Mouse (Mus musculus): ENCODE results near the gene Kiss1r.
"Not testable (repeated sequence)": the region's sequence is repeated elsewhere in the genome, so short reads cannot be mapped to it uniquely, and the experiment has no call there.

Kiss1r gene

DNA sequence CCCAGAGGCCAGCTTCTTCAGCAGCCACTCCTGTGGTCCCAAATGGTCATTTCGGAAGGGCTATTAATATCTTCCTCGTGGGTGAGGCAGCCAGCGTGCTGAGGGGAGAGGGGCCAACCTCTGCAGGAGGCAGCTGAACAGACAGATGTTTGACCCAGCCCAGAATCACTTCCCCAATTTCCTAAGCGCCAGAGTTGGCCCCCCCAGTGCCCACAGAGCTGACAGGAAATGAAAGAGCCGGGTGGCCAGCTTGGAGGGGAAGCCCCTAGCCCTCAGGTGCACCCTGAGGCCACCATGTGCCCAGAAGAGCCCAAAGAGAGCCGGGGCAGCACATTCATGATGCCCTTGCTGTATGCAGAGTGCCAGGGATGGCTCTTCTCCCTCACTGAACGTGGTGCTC is 24.0 kb downstream of the Kiss1r start:
- DNase-seq (ENCODE audit: low read depth, low spot score): no peak

- no peak for DNase-seq (ENCODE audit: low read depth, low spot score)
Observed at GRCm38 (mm10) chr10:79942988-79943387, 26.2 kb downstream of the Kiss1r start.

- DNase-seq (ENCODE audit: low read depth, low spot score): no peak
Observed at GRCm38 (mm10) chr10:79943471-79943901, 26.7 kb downstream of the Kiss1r start.

DNA sequence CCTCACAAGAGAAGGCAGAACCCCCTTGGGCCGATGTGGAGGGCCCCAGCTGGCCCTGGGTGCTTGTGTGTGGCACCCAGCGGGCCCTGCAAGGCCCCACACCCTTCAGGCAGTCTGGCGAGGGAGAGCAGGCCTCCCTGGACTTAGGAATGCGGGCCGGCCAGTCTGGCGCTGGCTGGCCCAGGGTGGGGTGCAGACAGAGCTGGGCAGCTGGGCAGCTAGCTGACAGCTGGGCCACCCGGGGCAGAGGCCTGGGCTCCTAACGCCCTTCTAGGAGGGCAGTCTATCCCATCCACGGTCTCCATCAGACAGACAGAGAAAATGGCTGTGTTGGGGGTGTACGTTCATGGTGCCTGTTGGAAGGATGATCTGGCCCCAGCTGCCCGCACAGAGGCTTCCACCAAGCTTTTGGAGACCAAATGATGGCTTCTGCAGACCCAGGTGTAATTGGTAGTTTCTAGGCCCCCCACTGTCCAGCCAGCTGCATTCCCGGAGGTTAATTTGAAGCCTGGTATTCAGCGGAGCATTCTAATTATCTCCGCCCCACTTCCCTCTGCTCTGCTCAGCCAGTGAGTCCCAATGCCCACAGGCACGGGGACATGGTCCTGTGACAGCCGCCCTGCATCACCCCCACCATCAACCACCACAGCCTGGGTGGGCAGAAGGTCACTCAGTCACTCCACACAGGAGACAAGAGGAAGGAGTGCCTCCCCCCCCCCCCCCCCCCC is 28.9 kb downstream of the Kiss1r start:
- DNase-seq (ENCODE audit: low read depth, low spot score): no peak

- no peak for DNase-seq (ENCODE audit: low read depth, low spot score)
Observed at GRCm38 (mm10) chr10:79946752-79947322, 30.1 kb downstream of the Kiss1r start.

DNA sequence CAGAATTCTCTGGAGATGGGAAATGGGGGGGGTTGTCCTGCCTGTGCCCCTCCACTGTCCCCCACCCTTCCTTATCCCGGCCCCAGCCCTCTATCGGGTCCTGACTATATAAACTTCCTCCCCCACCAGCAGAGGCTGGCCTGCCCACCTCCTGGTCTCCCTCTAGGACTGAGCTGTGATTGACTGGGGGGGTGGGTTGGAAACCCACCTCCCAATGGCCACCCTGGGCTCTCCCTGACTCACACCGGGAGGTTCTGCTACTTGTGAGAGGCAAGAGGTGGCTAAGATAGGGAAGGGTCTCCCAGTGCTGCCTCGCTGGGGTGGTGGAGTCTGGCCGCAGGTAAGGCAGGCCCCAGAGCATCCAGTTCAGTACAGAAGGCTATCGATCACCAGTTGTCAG is 30.7 kb downstream of the Kiss1r start:
- no peak for DNase-seq (ENCODE audit: low read depth, low spot score)

- no peak for DNase-seq (ENCODE audit: low read depth, low spot score)
Observed at GRCm38 (mm10) chr10:79949873-79950272, 33.1 kb downstream of the Kiss1r start.

- DNase-seq (ENCODE audit: low read depth, low spot score): no peak
Observed at GRCm38 (mm10) chr10:79950661-79951060, 33.9 kb downstream of the Kiss1r start.

DNA sequence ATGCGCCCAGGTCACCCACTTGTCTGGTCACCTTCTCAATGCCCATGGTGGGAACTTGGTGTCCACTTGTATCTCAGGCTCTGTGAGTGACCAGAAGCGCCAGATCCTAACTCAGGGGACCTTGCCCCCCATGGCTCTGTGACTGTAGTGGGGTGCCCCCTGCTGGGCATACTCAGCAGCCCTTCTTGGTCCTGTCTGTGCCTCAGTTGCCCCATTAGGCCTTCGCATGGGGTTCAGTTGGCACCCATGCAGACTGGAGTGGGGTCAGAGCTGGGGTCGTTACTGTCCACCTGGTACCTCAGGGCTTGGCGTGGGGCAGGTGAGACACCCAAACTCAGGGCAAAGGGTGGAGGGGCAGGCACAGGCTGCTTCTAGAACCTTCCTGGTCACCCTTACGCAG is 37.2 kb downstream of the Kiss1r start:
- no peak for DNase-seq (ENCODE audit: low read depth, low spot score)

GRCm38 (mm10) chr10:79955691-79956090 is 38.9 kb downstream of the Kiss1r start:
- DNase-seq (ENCODE audit: low read depth, low spot score): no peak

- DNase-seq (ENCODE audit: low read depth, low spot score): no peak
Observed at GRCm38 (mm10) chr10:79956643-79957154, 39.9 kb downstream of the Kiss1r start.

DNA sequence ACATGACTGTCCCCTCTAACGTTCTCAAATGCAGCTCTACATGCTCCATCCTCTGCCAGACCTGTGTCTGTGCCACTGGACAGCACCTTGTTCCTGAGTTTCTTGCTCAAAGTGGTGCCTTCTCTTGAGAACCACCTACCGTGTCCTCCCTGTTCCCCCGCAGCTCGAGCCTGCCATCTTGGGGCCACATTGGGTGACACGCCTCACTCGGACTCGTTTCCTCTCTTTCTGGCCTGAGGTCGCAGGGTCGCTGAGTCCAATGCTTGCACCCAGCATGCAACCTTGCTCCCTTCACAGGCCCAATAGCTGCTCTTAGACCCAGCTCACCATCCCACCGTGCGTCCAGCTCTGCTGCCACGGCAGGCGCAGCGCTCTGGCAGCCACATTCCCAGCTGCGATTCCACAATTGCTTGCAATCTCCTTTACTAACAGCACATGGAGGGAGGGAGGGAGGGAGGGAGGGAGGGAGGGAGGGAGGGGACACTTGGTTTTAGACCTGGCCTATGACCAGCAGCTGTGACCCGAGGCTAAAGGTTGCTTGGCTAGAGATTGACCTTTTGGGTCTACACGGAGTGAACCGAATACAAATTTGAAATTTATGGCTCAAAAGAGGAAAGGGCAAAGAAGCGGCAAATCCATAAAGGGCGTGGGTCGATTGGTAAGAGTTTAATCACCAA is 41.5 kb downstream of the Kiss1r start:
- peak; percentile 37 for DNase-seq (ENCODE audit: low read depth, low spot score)

GRCm38 (mm10) chr10:79959412-79959811 is 42.6 kb downstream of the Kiss1r start:
- not testable (repeated sequence) for DNase-seq (ENCODE audit: low read depth, low spot score)

DNA sequence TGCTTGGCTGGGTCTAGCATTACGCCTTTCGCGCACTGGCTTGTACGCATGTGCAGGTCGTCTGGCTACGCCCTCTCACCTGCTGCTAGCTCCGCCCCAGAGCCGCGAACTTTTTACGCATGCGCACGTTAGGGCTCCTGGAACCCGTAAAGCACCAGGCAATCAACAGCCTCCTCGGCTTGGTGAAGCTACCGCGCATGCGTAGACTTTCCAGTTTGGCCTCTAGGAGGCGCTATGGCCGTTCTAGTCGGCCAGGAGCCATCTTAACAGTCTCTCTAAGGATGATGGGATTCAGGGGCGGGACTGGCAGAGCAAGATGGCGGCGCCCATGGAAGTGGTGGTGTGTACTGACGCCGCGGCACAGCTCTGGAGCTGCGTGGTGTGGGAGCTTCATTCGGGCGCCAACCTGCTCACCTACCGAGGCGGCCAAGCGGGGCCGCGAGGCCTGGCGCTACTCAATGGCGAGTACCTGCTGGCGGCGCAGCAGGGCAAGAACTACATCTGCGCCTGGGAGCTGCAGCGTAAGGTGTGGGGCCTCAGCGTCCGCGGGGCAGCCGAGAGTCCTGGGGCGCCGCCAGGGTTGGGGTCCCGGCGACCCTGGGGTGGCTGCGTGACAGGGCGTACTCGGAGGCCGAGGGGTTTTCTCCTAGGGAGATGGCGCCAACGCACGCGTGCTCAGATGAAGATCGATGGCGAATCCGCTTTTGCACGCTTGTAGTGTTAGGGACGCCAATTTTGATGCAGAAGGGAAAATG is 43.3 kb downstream of the Kiss1r start, which contains the start of gene Wdr18:
TSS of gene Wdr18 (plus strand) at position 306 of the 755 bp plus-strand sequence.
- DNase-seq (ENCODE audit: low read depth, low spot score): peak; percentile 100

DNA sequence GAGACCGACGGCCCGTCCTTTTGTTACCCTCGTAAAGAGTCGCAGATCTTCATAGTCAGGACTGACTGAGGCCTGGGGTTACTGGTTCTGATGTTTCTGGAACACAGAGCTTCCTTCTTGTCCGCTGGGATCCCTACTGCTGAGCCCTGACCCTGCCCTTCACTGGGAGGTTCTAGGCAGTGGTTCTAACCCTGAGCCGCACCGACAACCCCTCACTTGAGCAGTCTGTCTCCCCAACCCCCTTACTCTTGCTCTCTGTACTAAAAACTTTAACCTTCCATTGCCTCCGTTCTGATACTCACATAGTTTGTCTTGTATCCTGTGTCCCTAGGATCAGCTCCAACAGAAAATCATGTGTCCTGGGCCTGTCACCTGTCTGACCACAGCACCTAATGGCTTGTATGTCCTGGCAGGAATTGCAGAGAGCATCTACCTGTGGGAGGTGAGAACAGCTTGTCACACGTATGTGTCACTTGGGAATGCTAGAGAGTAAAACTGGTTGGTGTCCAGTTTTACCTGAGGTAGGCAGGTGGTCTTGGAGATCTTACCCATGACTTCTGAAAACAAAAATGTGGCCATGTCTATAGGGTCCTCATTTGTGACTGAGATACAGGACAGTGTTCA is 44.0 kb downstream of the Kiss1r start:
- no peak for DNase-seq (ENCODE audit: low read depth, low spot score)

DNA sequence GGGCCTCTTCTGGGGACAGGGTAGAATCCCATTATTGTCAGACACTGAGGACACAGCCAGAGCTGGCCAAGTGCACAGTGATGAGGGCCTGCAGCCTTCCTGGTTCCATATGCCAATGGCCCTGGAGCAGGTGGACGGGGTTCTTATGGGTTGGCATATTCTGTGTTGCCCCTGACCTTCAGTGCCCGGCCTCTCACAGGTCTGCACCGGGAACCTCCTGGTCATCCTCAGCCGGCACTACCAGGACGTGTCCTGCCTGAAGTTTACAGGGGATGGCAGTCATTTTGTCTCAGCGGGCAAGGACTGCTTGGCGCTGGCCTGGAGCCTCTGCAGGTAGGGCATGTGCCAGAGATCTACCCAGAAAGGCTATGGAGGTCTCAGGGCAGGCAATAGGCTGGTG is 48.0 kb downstream of the Kiss1r start:
- DNase-seq (ENCODE audit: low read depth, low spot score): no peak

GRCm38 (mm10) chr10:79965325-79965724 is 48.6 kb downstream of the Kiss1r start:
- DNase-seq (ENCODE audit: low read depth, low spot score): no peak

GRCm38 (mm10) chr10:79966886-79967400 is 50.2 kb downstream of the Kiss1r start:
- no peak for DNase-seq (ENCODE audit: low read depth, low spot score)

GRCm38 (mm10) chr10:79968181-79968580 is 51.4 kb downstream of the Kiss1r start:
- DNase-seq (ENCODE audit: low read depth, low spot score): no peak

DNA sequence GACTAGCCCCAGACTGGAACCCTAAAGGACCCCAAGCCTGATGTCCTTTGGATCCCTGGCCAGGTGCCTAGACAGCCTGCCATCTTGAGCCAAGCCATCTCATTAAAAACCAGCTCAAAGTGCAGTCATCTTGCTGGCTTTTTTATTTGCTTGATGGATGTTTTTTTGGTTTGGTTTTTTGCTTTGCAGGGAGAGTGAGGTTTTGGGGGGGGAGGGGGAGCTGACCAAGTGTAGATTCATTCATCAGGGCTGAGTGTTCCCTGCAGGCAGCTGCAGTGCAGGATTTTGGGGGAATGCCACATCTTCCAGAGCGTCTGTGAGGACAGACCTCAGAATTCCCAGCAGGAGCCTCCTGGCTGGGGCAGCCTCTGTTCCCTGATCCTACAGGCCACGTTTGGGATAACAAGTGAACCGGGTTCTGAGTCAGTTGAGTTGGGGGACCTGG is 52.4 kb downstream of the Kiss1r start:
- no peak for DNase-seq (ENCODE audit: low read depth, low spot score)
